Mouse (Mus musculus): ENCODE data around the gene Mark2. TPM values are rescaled to one million over a fixed set of nuclear protein-coding genes. Genes with fewer than 3 reads are reported as not detected.

The Mark2 gene
- polyA plus RNA-seq, 1 experiment from 2014 or later: 72.0 TPM

DNA sequence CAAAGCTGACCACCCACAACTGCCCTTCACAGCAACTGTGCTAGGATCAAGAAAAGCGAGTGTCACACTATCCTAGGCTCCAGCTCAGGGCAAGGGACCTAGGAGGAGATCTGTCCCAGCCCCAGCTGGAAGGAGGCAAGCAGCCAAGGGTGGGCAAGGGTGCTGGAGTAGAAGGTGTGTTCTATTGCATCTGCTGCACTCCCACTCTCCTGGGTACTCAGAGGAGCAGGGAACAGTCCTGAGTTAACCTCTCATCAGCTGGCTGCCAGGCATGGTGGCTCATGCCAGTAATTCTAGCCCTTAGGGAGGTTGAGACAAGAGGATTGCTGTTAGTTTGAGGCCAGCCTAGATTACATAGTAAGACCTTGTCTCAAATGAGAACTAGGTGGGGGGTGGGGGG lies 8.3 kb upstream of the Mark2 start:
- no peaks in the 10 kb centered on the region for H3K36me3 ChIP-seq
- no peak overlapping the region for H3K4me2 ChIP-seq (replicated peaks)
- no peak overlapping the region for H3K4me3 ChIP-seq
- ATAC-seq (ENCODE audit: low FRiP score, low read depth): no peak
- 62% methylated on average over 1 of the region's 1 CpGs for WGBS
- H3K27ac ChIP-seq: no peak overlapping the region
- H3K9ac ChIP-seq: no peak overlapping the region
- no peaks in the 10 kb centered on the region for H3K9me3 ChIP-seq
- no peaks in the 10 kb centered on the region for H3K4me1 ChIP-seq
- H3K27me3 ChIP-seq (replicated peaks): no peaks in the 10 kb centered on the region

DNA sequence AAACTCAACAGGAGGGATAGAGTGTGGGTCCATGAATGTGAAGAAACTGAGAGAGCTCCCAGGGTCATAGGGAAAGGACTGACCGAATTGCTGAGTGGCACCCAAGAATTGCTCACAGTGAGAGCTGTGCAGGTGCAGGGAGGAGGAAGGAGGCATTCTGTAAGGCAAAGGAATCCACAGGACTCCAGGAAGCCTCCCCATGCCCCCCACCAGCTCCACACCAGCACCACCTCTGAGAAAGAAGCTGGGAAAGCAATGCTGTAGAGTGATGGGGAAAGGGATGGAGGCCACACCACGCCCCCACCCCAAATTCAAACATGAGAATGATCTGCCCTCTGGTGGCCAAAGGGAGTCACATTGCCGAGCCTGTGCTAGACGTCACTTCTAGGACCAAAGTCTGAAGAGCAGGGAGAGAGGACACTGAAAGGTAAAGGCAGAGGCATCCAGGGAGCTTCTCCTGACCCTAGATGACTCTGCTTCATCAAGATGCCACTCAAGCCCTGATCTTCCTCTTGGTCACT lies 3.6 kb upstream of the Mark2 start:
- H3K27me3 ChIP-seq (replicated peaks): no peaks in the 10 kb centered on the region
- WGBS: 18% methylated on average over 4 of the region's 4 CpGs
- no peak overlapping the region for H3K9ac ChIP-seq
- H3K27ac ChIP-seq: no peak overlapping the region
- no peak overlapping the region for H3K4me2 ChIP-seq (replicated peaks)
- ATAC-seq (ENCODE audit: low FRiP score, low read depth): no peak
- no peaks in the 10 kb centered on the region for H3K9me3 ChIP-seq
- H3K4me1 ChIP-seq: peaks cover 6% of the 10 kb centered on the region
- no peak overlapping the region for H3K4me3 ChIP-seq
- H3K36me3 ChIP-seq: no peaks in the 10 kb centered on the region

DNA sequence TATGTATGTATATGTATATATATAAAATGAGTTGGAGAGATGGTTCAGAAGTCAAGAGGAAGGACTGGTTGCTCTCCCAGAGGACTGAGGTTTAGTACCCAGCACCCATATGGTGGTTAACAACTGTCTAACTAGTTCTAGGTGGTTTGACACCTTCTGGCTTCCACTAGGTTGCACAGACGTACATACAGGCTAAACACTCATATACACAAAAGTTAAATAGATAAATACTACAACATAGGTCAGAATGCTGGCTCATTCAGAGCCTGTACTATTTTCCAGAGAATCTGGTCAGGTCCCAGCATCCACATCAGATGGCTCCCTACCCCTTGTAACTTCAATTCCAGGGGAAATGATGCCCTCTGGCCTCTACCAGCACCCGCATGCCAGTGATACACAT lies 986 bp upstream of the Mark2 start:
- no peaks in the 10 kb centered on the region for H3K36me3 ChIP-seq

DNA sequence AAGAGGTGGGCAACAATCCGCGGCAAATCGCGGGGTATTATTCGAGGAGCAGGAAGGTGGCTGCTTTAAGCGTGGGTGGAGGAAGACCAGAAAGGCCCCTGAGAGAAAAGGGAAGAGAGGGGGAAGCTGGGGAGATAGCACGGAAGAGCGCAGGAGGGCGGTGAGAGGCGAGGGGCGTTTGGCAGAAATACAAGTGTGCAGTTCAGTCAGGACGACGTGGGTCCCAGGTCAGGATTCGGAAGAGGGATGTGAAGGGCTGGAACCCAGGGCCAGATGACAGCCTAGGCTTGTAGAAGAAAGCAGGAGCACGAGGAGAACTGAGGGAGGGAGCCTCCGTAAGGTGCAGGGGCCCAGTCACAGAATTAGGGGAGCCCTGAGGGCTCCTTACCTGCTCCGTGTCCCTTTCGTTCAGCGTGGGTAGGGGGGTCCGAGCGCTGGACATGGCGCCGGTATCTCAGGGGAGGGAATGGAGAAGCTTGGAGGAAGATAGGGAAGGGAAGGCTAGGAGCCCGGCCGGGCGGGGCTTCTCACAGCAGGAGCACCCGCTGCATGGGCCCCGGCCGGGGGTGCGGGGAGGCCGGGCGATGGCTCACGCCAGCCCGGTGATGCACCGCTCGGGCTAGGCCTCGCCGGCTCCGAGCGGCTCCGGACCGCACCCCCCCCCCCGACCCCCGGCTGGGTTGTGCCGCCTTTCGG lies 732 bp downstream of the Mark2 start:
- peak overlapping the region; percentile 90 for H3K4me3 ChIP-seq
- no peaks in the 10 kb centered on the region for H3K27me3 ChIP-seq (replicated peaks)
- H3K27ac ChIP-seq: peak overlapping the region; percentile 32; the same call in 1 of the 2 replicates
- peak; percentile 83 for ATAC-seq (ENCODE audit: low FRiP score, low read depth)
- under 1% methylated on average over 38 of the region's 46 CpGs for WGBS
- no peaks in the 10 kb centered on the region for H3K36me3 ChIP-seq
- H3K9me3 ChIP-seq: no peaks in the 10 kb centered on the region
- H3K9ac ChIP-seq: peak overlapping the region; percentile 95
- H3K4me1 ChIP-seq: peaks cover 34% of the 10 kb centered on the region
- peak overlapping the region; percentile 97 for H3K4me2 ChIP-seq (replicated peaks)

More for the DNA sequence above, 986 bp upstream of the Mark2 start:
- Histone ChIP-seq H3K4me1 (peaks cover 27% of the 10 kb centered on the region), H3K27ac (no peak overlapping the region), H3K9me3 (no peaks in the 10 kb centered on the region), H3K4me2 (replicated peaks) (no peak overlapping the region), H3K27me3 (replicated peaks) (no peaks in the 10 kb centered on the region), H3K9ac (no peak overlapping the region), H3K4me3 (no peak overlapping the region)
- 77% methylated on average over 2 of the region's 2 CpGs for WGBS
- no peak for ATAC-seq (ENCODE audit: low FRiP score, low read depth)

DNA sequence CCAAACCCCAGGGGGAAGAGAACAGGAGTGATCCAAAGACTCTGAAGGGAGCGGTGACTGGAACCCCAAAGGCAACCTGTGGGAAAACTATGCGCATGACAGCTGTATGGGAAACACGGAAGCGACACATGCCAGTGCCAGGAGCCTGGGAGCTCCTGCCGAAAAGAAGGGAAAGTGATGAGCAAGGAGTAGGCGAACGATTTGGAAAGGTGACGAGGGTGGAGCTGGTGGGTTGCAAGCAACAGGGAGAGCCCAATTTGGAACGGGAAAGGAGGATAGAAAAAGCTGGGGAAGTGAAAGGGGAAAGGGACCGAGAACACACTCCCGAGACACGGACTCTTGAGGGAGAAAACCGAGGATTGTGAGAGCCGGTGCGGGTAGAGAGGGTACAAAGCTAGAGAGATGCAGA lies 1.3 kb downstream of the Mark2 start:
- Histone ChIP-seq H3K4me3 (peak overlapping the region; percentile 90), H3K27me3 (replicated peaks) (no peaks in the 10 kb centered on the region), H3K9me3 (no peaks in the 10 kb centered on the region), H3K4me1 (peaks cover 34% of the 10 kb centered on the region), H3K27ac (no peak overlapping the region), H3K36me3 (no peaks in the 10 kb centered on the region), H3K4me2 (replicated peaks) (peak overlapping the region; percentile 97), H3K9ac (peak overlapping the region; percentile 95)
- WGBS: 2% methylated on average over 15 of the region's 15 CpGs
- no peak for ATAC-seq (ENCODE audit: low FRiP score, low read depth)

DNA sequence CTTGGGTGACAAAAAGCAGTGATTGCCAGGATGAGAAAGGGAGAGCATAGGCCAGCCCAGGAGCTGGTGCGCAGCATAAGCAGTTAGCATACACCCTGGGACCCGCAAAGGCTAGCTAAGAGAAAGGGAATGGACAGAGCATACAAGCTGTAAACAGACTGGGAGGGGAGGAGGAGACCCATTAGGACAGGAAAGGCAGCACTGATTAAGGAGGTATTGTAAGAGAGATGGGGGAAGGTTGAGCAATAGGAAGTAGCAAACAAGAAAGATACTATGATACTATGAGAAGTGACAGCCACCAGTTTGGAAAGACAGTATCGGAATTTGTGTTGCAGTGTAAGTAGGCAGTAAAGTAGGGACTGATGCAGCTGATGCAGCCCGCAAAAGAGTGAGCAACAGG lies 1.8 kb downstream of the Mark2 start:
- no peaks in the 10 kb centered on the region for H3K36me3 ChIP-seq
- H3K9me3 ChIP-seq: no peaks in the 10 kb centered on the region
- H3K4me1 ChIP-seq: peaks cover 34% of the 10 kb centered on the region
- ATAC-seq (ENCODE audit: low FRiP score, low read depth): no peak
- peak overlapping the region; percentile 97 for H3K4me2 ChIP-seq (replicated peaks)
- 37% methylated on average over 4 of the region's 4 CpGs for WGBS
- no peak overlapping the region for H3K27ac ChIP-seq
- no peaks in the 10 kb centered on the region for H3K27me3 ChIP-seq (replicated peaks)
- H3K9ac ChIP-seq: peak overlapping the region; percentile 95
- H3K4me3 ChIP-seq: peak overlapping the region; percentile 90

DNA sequence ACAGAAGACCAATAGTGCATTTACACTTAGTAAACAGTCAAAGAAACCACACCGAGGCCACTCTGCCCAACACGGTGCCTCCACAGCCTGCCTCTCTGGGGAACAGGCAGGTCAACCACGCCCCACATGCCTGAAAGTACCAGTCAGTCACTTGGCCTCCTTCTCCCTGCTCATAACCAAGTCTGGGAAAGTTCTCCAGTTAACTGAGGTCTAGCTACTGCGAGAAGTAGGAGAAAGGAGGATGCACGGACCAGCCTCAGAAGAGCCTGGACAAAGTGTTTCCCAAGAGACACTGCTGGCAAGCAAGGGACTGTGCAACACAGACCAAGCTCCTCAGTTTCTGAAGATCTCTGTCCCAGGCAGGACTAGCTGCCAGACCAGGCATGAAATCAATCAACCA lies 2.6 kb downstream of the Mark2 start:
- H3K27me3 ChIP-seq (replicated peaks): no peaks in the 10 kb centered on the region
- H3K9me3 ChIP-seq: no peaks in the 10 kb centered on the region
- no peak overlapping the region for H3K27ac ChIP-seq
- peak overlapping the region; percentile 90 for H3K4me3 ChIP-seq
- ATAC-seq (ENCODE audit: low FRiP score, low read depth): no peak
- peak overlapping the region; percentile 97 for H3K4me2 ChIP-seq (replicated peaks)
- WGBS: 62% methylated on average over 5 of the region's 5 CpGs
- H3K9ac ChIP-seq: peak overlapping the region; percentile 95
- H3K4me1 ChIP-seq: peaks cover 34% of the 10 kb centered on the region
- no peaks in the 10 kb centered on the region for H3K36me3 ChIP-seq

DNA sequence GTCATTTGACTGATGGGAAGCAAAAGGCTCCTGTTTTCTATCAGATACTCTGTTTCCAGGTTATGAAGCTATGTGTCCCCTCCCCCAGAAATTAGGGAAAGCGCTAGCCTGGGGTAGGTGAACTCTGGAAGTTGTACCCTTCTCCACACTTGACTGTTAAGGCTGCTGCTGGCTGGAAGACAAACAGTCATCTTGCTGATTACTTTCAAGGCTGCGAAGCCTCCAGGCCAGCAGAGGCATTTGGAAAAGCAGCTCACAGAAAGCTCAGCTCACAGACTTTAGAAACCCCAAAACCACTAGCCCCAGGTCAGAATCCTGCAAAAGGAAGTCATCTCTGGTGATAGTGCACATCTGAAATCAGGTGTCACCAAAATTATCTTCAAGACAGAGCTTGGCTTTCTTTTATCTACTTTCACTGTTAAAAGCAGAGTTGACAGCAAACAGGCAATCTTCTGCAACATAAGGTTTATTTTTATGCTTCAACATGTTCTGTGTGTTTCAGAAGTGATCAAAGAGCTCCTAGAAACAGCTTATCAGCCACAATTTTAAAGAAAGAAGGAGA lies 3.8 kb downstream of the Mark2 start:
- Histone ChIP-seq H3K27ac (no peak overlapping the region), H3K36me3 (no peaks in the 10 kb centered on the region), H3K4me3 (no peak overlapping the region), H3K4me2 (replicated peaks) (no peak overlapping the region), H3K27me3 (replicated peaks) (no peaks in the 10 kb centered on the region), H3K9ac (no peak overlapping the region), H3K9me3 (no peaks in the 10 kb centered on the region), H3K4me1 (peaks cover 34% of the 10 kb centered on the region)
- no peak for ATAC-seq (ENCODE audit: low FRiP score, low read depth)
- WGBS: 96% methylated on average over 2 of the region's 2 CpGs

DNA sequence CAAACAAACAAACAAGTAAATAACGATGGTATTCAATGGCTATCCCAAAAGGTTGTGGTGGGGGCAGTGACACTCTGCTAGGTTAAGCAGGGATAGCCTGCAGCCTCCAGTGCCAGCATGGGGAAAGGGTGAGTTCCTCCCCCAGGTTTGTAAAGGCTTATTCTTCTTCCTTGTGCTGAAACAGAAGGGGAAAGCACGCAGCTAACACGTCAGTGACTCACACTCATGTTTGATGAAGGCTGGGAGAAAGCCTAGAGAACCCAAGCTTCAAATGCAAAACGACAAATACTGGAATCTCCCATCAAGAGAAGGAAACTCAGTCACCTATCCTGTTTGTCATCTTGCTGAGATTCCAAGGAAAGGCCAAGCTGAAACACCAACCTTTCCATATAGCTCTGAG lies 6.0 kb downstream of the Mark2 start:
- Histone ChIP-seq H3K4me2 (replicated peaks) (no peak overlapping the region), H3K27ac (no peak overlapping the region), H3K9ac (no peak overlapping the region), H3K4me3 (no peak overlapping the region), H3K4me1 (peaks cover 30% of the 10 kb centered on the region), H3K36me3 (no peaks in the 10 kb centered on the region; the same call in 1 of the 2 replicates), H3K27me3 (replicated peaks) (no peaks in the 10 kb centered on the region), H3K9me3 (no peaks in the 10 kb centered on the region)
- 87% methylated on average over 4 of the region's 4 CpGs for WGBS
- ATAC-seq (ENCODE audit: low FRiP score, low read depth): no peak

DNA sequence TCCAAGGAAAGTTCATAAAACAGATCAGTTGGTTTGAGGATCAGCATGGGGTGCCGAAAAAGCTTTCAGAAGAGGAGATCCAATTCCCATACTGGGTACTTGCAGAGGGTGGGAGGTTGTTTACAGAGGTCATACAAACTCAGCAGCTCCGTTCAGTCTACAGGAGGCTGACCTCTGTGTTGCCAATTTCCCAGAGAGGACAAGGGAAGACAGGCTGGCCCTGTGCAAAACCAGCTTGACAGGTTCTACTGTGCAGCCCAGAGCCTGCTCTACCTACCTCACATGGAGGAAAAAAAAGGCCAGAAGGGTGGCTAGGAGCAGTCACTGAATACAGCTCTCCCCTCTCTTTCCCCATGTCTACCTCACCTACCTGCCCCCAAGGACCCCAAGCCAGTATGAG lies 7.6 kb downstream of the Mark2 start:
- no peak for ATAC-seq (ENCODE audit: low FRiP score, low read depth)
- Histone ChIP-seq H3K9me3 (no peaks in the 10 kb centered on the region), H3K27me3 (replicated peaks) (no peaks in the 10 kb centered on the region), H3K36me3 (peaks cover 6% of the 10 kb centered on the region; the same call in 1 of the 2 replicates), H3K9ac (no peak overlapping the region), H3K27ac (no peak overlapping the region), H3K4me1 (peaks cover 16% of the 10 kb centered on the region), H3K4me2 (replicated peaks) (no peak overlapping the region), H3K4me3 (no peak overlapping the region)
- 81% methylated on average over 2 of the region's 2 CpGs for WGBS

DNA sequence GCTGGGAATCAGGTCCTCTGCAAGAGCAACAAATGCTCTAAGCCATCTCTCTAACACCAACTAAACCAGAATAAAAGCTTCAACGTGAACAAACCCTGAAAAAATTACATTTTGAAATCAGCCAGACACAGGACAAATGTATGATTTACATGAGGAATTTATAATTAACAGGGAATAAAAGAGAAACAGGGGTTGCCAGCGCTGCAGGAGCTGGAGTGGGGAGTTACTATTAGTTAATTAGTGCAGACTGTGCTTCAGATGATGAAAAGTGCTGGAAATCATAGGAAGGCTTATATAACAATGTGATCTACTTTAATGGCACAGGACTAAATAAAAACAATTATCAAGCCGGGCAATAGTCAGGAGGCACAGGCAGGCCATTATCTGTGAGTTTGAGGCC lies 20.3 kb downstream of the Mark2 start:
- WGBS: 88% methylated on average over 3 of the region's 3 CpGs
- Histone ChIP-seq H3K4me3 (no peak overlapping the region), H3K4me1 (no peaks in the 10 kb centered on the region), H3K9ac (no peak overlapping the region), H3K9me3 (no peaks in the 10 kb centered on the region), H3K27ac (no peak overlapping the region), H3K27me3 (replicated peaks) (no peaks in the 10 kb centered on the region), H3K4me2 (replicated peaks) (no peak overlapping the region), H3K36me3 (no peaks in the 10 kb centered on the region)
- ATAC-seq (ENCODE audit: low FRiP score, low read depth): no peak

DNA sequence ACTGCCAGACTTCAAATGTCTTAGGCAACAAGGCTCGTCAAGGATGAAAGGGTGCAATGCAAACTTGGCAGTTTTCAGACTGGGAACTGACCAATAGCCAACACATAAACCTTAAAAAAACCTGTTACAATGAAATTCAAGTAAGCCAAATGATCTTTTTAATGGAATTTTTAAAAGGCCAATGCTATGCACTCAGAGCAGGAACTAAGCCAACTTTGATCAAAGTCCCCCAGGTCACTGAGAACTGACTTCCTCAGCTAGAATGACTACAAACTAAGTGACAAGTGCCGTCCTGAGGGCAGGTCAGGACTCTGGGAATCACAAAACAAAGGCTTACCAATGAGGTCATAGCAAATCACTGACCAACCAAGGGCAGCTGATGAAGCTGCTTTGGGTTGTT lies 21.5 kb downstream of the Mark2 start:
- H3K9me3 ChIP-seq: no peaks in the 10 kb centered on the region
- no peaks in the 10 kb centered on the region for H3K36me3 ChIP-seq
- H3K4me1 ChIP-seq: no peaks in the 10 kb centered on the region
- no peak overlapping the region for H3K4me3 ChIP-seq
- no peak overlapping the region for H3K9ac ChIP-seq
- WGBS: 75% methylated on average over 2 of the region's 2 CpGs
- H3K4me2 ChIP-seq (replicated peaks): no peak overlapping the region
- no peak overlapping the region for H3K27ac ChIP-seq
- H3K27me3 ChIP-seq (replicated peaks): no peaks in the 10 kb centered on the region
- ATAC-seq (ENCODE audit: low FRiP score, low read depth): no peak

DNA sequence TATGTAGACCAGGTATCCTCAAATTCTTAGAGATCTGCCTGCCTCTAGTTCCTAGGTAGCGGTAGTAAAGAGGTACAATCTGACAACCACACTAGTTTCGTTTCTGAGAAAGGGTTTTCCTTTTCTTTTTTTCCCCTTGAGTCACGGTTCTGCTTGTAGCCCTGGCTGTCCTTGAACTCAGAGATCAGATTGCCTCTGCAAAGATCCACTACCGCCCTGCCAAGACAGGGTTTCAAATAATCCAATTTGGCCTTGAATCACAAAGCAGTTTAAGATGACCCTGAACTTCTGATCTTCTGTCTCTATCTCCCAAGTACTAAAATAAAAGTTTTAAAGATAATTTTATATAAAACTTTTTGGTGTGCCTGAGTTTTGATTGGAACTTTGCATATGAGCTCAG lies 23.9 kb downstream of the Mark2 start:
- ATAC-seq (ENCODE audit: low FRiP score, low read depth): no peak
- Histone ChIP-seq H3K36me3 (no peaks in the 10 kb centered on the region), H3K9ac (no peak overlapping the region), H3K4me1 (no peaks in the 10 kb centered on the region), H3K27me3 (replicated peaks) (no peaks in the 10 kb centered on the region), H3K27ac (no peak overlapping the region), H3K4me2 (replicated peaks) (no peak overlapping the region), H3K9me3 (no peaks in the 10 kb centered on the region), H3K4me3 (no peak overlapping the region)
- WGBS: 86% methylated on average over 4 of the region's 4 CpGs
